Mouse (Mus musculus) mature B cell (primary cell): ENCODE measurements around the gene Disc1.

ENCODE experiments used
- in situ Hi-C: fragments of 300-500 bp; cut with MboI; formaldehyde crosslinking; loops from 2 replicates; pipeline ENCODE4 v1.14.3; 2019

Gene Disc1

DNA sequence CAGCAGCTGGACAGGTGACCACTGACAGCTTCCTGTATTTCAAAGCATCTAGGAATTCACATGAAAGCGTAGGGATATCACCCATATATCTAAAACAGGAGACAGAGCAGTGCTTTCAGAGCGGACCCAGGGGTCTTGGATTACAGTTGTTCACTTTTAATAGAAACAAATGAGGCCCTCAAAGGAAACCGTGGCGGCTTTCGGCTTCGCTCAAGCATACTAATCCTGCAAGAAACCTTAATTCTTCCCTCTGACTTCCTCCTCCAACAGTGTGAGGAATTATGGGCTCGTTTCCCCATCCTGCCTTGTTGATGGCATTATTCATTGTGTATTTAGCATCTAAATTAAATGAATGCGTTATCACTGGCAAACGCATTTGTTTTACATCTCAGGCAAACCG, 252.7 kb downstream of the Disc1 start:
- in situ Hi-C loops: no loop called here

DNA sequence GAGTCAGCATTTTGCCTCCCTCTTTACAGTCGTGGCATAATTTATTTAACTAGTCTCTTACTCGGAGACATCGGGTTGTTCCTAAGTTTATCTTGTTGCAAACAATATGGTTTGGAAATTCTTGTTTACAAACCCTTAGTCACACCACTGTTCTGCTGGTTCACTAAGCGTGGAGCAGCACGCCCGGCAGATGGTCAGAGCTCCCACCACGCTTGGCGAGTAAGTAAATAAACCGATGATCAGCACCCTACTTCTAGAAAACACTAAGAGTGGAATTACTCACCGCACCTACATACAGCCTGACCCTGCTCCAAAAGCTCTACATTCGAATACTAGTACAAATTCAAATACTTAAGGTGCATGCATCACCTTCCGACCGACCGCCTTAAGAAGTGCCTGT, 256.0 kb downstream of the Disc1 start:
- in situ Hi-C loops: no loop called here
